Mouse (Mus musculus): ENCODE measurements around the gene Lrrc7.

DNA sequence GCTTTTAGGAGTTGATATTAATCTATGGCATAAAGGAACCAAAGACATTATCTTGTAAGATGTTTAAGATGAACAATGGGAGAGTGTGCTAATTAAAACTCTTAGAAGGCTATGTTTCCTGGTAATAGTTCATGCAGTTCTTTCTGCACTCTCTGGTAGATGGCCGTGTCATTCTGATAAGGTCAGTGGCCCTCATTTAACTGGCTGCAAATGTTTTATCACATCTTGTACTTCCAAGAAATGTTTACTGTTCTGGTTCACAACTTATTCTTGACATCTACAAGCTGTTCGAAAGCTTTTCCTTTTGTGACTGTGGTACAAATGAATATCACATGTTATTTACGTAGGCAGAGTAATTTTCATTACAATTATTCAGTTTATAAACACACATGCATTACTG, 18.5 kb downstream of the Lrrc7 start:
- TF ChIP-seq CTCF (conservative IDR thresholded peaks at IDR 0.05 in 1 of 2, IDR thresholded peaks at IDR 0.05 in 1 of 2; ENCODE audit: low read depth in 2 of 2, low read length in 2 of 2), result no peak
- no peak for TF ChIP-seq ZMIZ1 (IDR thresholded peaks at IDR 0.05; ENCODE audit: low read depth, low read length)
- TF ChIP-seq POLR2A (IDR thresholded peaks at IDR 0.05; ENCODE audit: low read depth, low read length), result no peak
- TF ChIP-seq MXI1 (IDR thresholded peaks at IDR 0.05; ENCODE audit: low read depth, low read length), result no peak
- TF ChIP-seq TBP (conservative IDR thresholded peaks at IDR 0.05; ENCODE audit: low read depth, low read length), result no peak
- no peak for TF ChIP-seq SIN3A (IDR thresholded peaks at IDR 0.05; ENCODE audit: low read length)
- TF ChIP-seq CHD2 (IDR thresholded peaks at IDR 0.05; ENCODE audit: low read length), result no peak
- no peak for TF ChIP-seq GABPA (IDR thresholded peaks at IDR 0.05; ENCODE audit: insufficient replicate concordance, low read depth, low read length)
- no peak for TF ChIP-seq USF1 (IDR thresholded peaks at IDR 0.05; ENCODE audit: low read depth, low read length)
- TF ChIP-seq TCF12 (IDR thresholded peaks at IDR 0.05; ENCODE audit: low read depth, low read length), result no peak
- no peak for TF ChIP-seq ETS1 (conservative IDR thresholded peaks at IDR 0.05; ENCODE audit: low read depth, low read length)

All from CH12.LX (cell line).